Mouse (Mus musculus): ENCODE data around the gene Cenpu. TPM values are rescaled to one million over a fixed set of nuclear protein-coding genes. Genes with fewer than 3 reads are reported as not detected.

The Cenpu gene
- total and polyA plus RNA-seq, 3 experiments = 1.1 to 1.9 (median 1.4) TPM

Other genes with a start within 250 kb of the Cenpu start
- gene Acsl1, start 81.0 kb upstream of the Cenpu start, total RNA-seq (2021) = 100 to 1,000 TPM; 620 to 836 TPM
- gene Acsl1, start 81.0 kb upstream of the Cenpu start, polyA plus RNA-seq (2012; rRNA removed) = 85.5 and 136 TPM in 2 replicates
- gene Primpol, start 65.2 kb downstream of the Cenpu start, total RNA-seq (2021) = 10 to 100 TPM; 12.2 to 16.7 TPM
- gene Primpol, start 65.2 kb downstream of the Cenpu start, polyA plus RNA-seq (2012; rRNA removed) = 0.52 and 0.68 TPM in 2 replicates
- gene Casp3, start 65.3 kb downstream of the Cenpu start, total RNA-seq (2021) = 10 to 100 TPM; 16.3 to 18.4 TPM
- gene Casp3, start 65.3 kb downstream of the Cenpu start, polyA plus RNA-seq (2012; rRNA removed) = 0.94 and 1.0 TPM in 2 replicates
- gene Irf2, start 187.7 kb downstream of the Cenpu start, total RNA-seq (2021) = 10 to 100 TPM; 51.1 to 56.8 TPM
- gene Irf2, start 187.7 kb downstream of the Cenpu start, polyA plus RNA-seq (2012; rRNA removed) = 8.6 and 14.9 TPM in 2 replicates